Comparison of ENCODE assay signal across 8 mouse cellular contexts in genomic region chr19:38054720-38055192, GRCm38 (mm10). TPM values are rescaled to one million over a fixed set of nuclear protein-coding genes. Genes with fewer than 3 reads are reported as not detected.
DNase-seq lines count a peak whose midpoint lies in the region; ATAC-seq lines count a peak whose summit lies in the region.

TSS of gene Cep55 (plus strand) at chr19:38055011.

- no peaks in the 10 kb centered on the region for H3K9me3 ChIP-seq in embryonic facial prominence, embryonic 14.5 days (ENCODE audit: control insufficient read depth, low read length)

- WGBS in embryonic facial prominence, embryonic 14.5 days = 1% methylated on average over 26 of the region's 36 CpGs

- H3K27ac ChIP-seq in embryonic facial prominence, embryonic 14.5 days (replicated peaks; ENCODE audit: low read depth, low read length) = no peak within 1 kb of the TSS; the same call in 1 of the 2 replicates

- H3K27me3 ChIP-seq in embryonic facial prominence, embryonic 14.5 days (replicated peaks; ENCODE audit: control insufficient read depth, insufficient read depth, low read length) = no peaks in the 10 kb centered on the region

- peaks cover 16% of the 10 kb centered on the region for H3K36me3 ChIP-seq in embryonic facial prominence, embryonic 14.5 days (ENCODE audit: control insufficient read depth, insufficient read depth, low read length)

- peak within 1 kb of the TSS; percentile 80 for H3K4me2 ChIP-seq in embryonic facial prominence, embryonic 14.5 days (ENCODE audit: low read depth, low read length)

- peak; percentile 94 for ATAC-seq in embryonic facial prominence, embryonic 14.5 days (ENCODE audit: low read depth)
- ATAC-seq in monocyte, adult 5-6 weeks (replicated peaks; ENCODE audit: insufficient number of reproducible peaks, low FRiP score, low TSS enrichment, poor library complexity, severe bottlenecking) = peak; percentile 93

- DNase-seq in 3T3-L1 (ENCODE audit: low read depth, low spot score) = peak; percentile 99
- peak; percentile 72 to 89 for DNase-seq in adrenal gland, postnatal 4 days (ENCODE audit: low spot score in 2 of 2)
- DNase-seq in embryonic facial prominence, embryonic 14.5 days (ENCODE audit: low spot score) = peak; percentile 99
- peak; percentile 94 for DNase-seq in heart, adult 8-10 months (ENCODE audit: low spot score)
- peak; percentile 97 for DNase-seq in kidney, adult 9 months
- peak; percentile 94 for DNase-seq in liver
- DNase-seq in spleen, postnatal 4 days (ENCODE audit: low spot score in 2 of 2) = peak; percentile 88 to 90

- H3K9ac ChIP-seq in embryonic facial prominence, embryonic 14.5 days (ENCODE audit: low read depth, low read length) = peak within 1 kb of the TSS; percentile 68

- H3K4me3 ChIP-seq in embryonic facial prominence, embryonic 14.5 days (ENCODE audit: low read depth, low read length) = peak within 1 kb of the TSS; percentile 76

- H3K4me1 ChIP-seq in embryonic facial prominence, embryonic 14.5 days (ENCODE audit: control insufficient read depth, insufficient read depth, low read length) = peaks cover 12% of the 10 kb centered on the region

RNA-seq across cellular contexts. Expression of gene Cep55, which starts in this region (rescaled TPM):
- 10 to 100 TPM in 1 of 2 experiments, 1 to 10 TPM in 1; 10.0 to 11.0 TPM for total RNA-seq in adrenal gland, postnatal 4 days (2021)
- 18.2 and 23.0 TPM in 2 replicates for polyA plus RNA-seq in embryonic facial prominence, embryonic 14.5 days (2014; fragmentation: Nextera tagmentation; extraction: Ambion mirVana)
- under 1 TPM in 3 of 4 experiments, not detected in 1; 0.24 to 0.63 (median 0.25) TPM for total RNA-seq in heart, adult 8-10 months (2022)
- total RNA-seq in monocyte, adult 5-6 weeks (2017) = 2.9 to 4.1 TPM (median 3.4 TPM) in 3 replicates

Comparison
In these comparisons a context has a peak if more than half of its experiments do, and no peak if none do; other contexts are left out.
1. Peak in DNase-seq in heart, adult 8-10 months; RNA of the gene not detected or under 1 TPM.